ENCODE assay signal across 9 mouse cellular contexts in genomic region chr4:119234348-119234747, GRCm38 (mm10). TPM values are rescaled to one million over a fixed set of nuclear protein-coding genes. Genes with fewer than 3 reads are reported as not detected.
DNase-seq lines count a peak whose midpoint lies in the region; ATAC-seq lines count a peak whose summit lies in the region.
"Had no signal": no experiment of that assay in that cellular context is flagged by ENCODE, and none has a peak within 500 bp of the region (broad histone marks: within the 10 kb centered on the region; RNA-seq: fewer than 3 reads in every experiment).

No protein-coding gene starts in this region.

- no peak for ATAC-seq in liver, embryonic 11.5 days (replicated peaks; ENCODE audit: low FRiP score)
- ATAC-seq in forebrain, embryonic 15.5 days (replicated peaks) = no peak
- no peak for ATAC-seq in limb, embryonic 13.5 days (ENCODE audit: low FRiP score, low read depth)
- no peak for ATAC-seq in neural tube, embryonic 15.5 days (ENCODE audit: low FRiP score)

- H3K4me2 ChIP-seq in liver, embryonic 11.5 days = peak overlapping the region; percentile 94
- peak overlapping the region; percentile 96 for H3K4me2 ChIP-seq in forebrain, embryonic 15.5 days (replicated peaks)
- H3K4me2 ChIP-seq in limb, embryonic 13.5 days (replicated peaks) = peak overlapping the region; percentile 77
- H3K4me2 ChIP-seq in neural tube, embryonic 15.5 days = peak overlapping the region; percentile 76

- 73% methylated on average over 3 of the region's 3 CpGs for WGBS in liver, embryonic 11.5 days
- 90% methylated on average over 3 of the region's 3 CpGs for WGBS in forebrain, embryonic 15.5 days
- 66% methylated on average over 3 of the region's 3 CpGs for WGBS in limb, embryonic 13.5 days
- WGBS in neural tube, embryonic 15.5 days = 87% methylated on average over 3 of the region's 3 CpGs

- no peak overlapping the region for H3K27ac ChIP-seq in liver, embryonic 11.5 days (ENCODE audit: low read depth, low read length)
- H3K27ac ChIP-seq in forebrain, embryonic 15.5 days (replicated peaks) = no peak overlapping the region
- no peak overlapping the region for H3K27ac ChIP-seq in limb, embryonic 13.5 days
- H3K27ac ChIP-seq in neural tube, embryonic 15.5 days (replicated peaks) = peak overlapping the region; percentile 81; the same call in 1 of the 2 replicates

- H3K4me3 ChIP-seq in liver, embryonic 11.5 days (ENCODE audit: low read depth, low read length) = peak overlapping the region; percentile 84
- peak overlapping the region; percentile 95 for H3K4me3 ChIP-seq in forebrain, embryonic 15.5 days
- H3K4me3 ChIP-seq in limb, embryonic 13.5 days = peak overlapping the region; percentile 94
- H3K4me3 ChIP-seq in neural tube, embryonic 15.5 days (replicated peaks) = peak overlapping the region; percentile 87

- H3K4me1 ChIP-seq in liver, embryonic 11.5 days (replicated peaks; ENCODE audit: control insufficient read depth, insufficient read depth, low read length) = peaks cover 4% of the 10 kb centered on the region; the same call in 1 of the 2 replicates
- H3K4me1 ChIP-seq in forebrain, embryonic 15.5 days = peaks cover 23% of the 10 kb centered on the region
- H3K4me1 ChIP-seq in limb, embryonic 13.5 days = peaks cover 21% of the 10 kb centered on the region
- H3K4me1 ChIP-seq in neural tube, embryonic 15.5 days = peaks cover 20% of the 10 kb centered on the region

- intact Hi-C loops in gastrocnemius, postnatal 36 days (cut with DNase I) = no loop called here

- H3K27me3 ChIP-seq in liver, embryonic 11.5 days (replicated peaks; ENCODE audit: control insufficient read depth, insufficient read depth, low read length) = no peaks in the 10 kb centered on the region
- no peaks in the 10 kb centered on the region for H3K27me3 ChIP-seq in forebrain, embryonic 15.5 days
- H3K27me3 ChIP-seq in limb, embryonic 13.5 days = no peaks in the 10 kb centered on the region
- no peaks in the 10 kb centered on the region for H3K27me3 ChIP-seq in neural tube, embryonic 15.5 days (replicated peaks)

- H3K9me3 ChIP-seq in liver, embryonic 11.5 days (ENCODE audit: control insufficient read depth, low read length) = no peaks in the 10 kb centered on the region
- no peaks in the 10 kb centered on the region for H3K9me3 ChIP-seq in forebrain, embryonic 15.5 days
- no peaks in the 10 kb centered on the region for H3K9me3 ChIP-seq in limb, embryonic 13.5 days
- H3K9me3 ChIP-seq in neural tube, embryonic 15.5 days (replicated peaks) = no peaks in the 10 kb centered on the region

- DNase-seq in liver, embryonic 11.5 days (ENCODE audit: low spot score) = no peak
- DNase-seq in liver = no peak
- DNase-seq in cerebellum, postnatal 25 days = no peak
- DNase-seq in gastrocnemius, postnatal 36 days = no peak
- DNase-seq: cerebellum, adult 9-11 months had no signal

- 0 out of 2 replicates have a peak, but pooled peaks cover 2% of the 10 kb centered on the region for H3K36me3 ChIP-seq in liver, embryonic 11.5 days (ENCODE audit: control insufficient read depth, insufficient read depth, low read length)
- H3K36me3 ChIP-seq in forebrain, embryonic 15.5 days = peaks cover 13% of the 10 kb centered on the region
- H3K36me3 ChIP-seq in limb, embryonic 13.5 days = peaks cover 34% of the 10 kb centered on the region
- peaks cover 24% of the 10 kb centered on the region for H3K36me3 ChIP-seq in neural tube, embryonic 15.5 days

- H3K9ac ChIP-seq in liver, embryonic 11.5 days (ENCODE audit: low read depth, low read length) = no peak overlapping the region
- H3K9ac ChIP-seq in forebrain, embryonic 15.5 days (replicated peaks) = no peak overlapping the region
- H3K9ac ChIP-seq in limb, embryonic 13.5 days = 0 out of 2 replicates have a peak overlapping the region, but pooled peaks have one; percentile 90
- peak overlapping the region; percentile 72 for H3K9ac ChIP-seq in neural tube, embryonic 15.5 days (replicated peaks)

RNA-seq across cellular contexts. Expression of gene P3h1, which starts 1.6 kb away (rescaled TPM):
- polyA plus RNA-seq in liver, embryonic 11.5 days (2014; fragmentation: Nextera tagmentation; extraction: Ambion mirVana) = 20.8 and 21.6 TPM in 2 replicates
- polyA plus RNA-seq in forebrain, embryonic 15.5 days (2015; fragmentation: Nextera tagmentation; extraction: Ambion mirVana) = 8.3 and 9.2 TPM in 2 replicates
- polyA plus RNA-seq in limb, embryonic 13.5 days (2015; fragmentation: Nextera tagmentation; extraction: Ambion mirVana) = 61.2 and 63.5 TPM in 2 replicates
- 14.1 and 14.9 TPM in 2 replicates for polyA plus RNA-seq in neural tube, embryonic 15.5 days (2015; fragmentation: Nextera tagmentation; extraction: Ambion mirVana)
- total RNA-seq in gastrocnemius, postnatal 36 days (2021) = 10 to 100 TPM; 12.7 to 13.8 TPM

RNA-seq across cellular contexts. Expression of gene AU022252, which starts 1.8 kb away (rescaled TPM):
- 30.7 and 33.3 TPM in 2 replicates for polyA plus RNA-seq in liver, embryonic 11.5 days (2014; fragmentation: Nextera tagmentation; extraction: Ambion mirVana)
- 31.5 and 32.8 TPM in 2 replicates for polyA plus RNA-seq in forebrain, embryonic 15.5 days (2015; fragmentation: Nextera tagmentation; extraction: Ambion mirVana)
- polyA plus RNA-seq in limb, embryonic 13.5 days (2015; fragmentation: Nextera tagmentation; extraction: Ambion mirVana) = 39.9 and 40.7 TPM in 2 replicates
- polyA plus RNA-seq in neural tube, embryonic 15.5 days (2015; fragmentation: Nextera tagmentation; extraction: Ambion mirVana) = 26.0 and 29.2 TPM in 2 replicates
- 10 to 100 TPM; 24.2 to 24.7 TPM for total RNA-seq in gastrocnemius, postnatal 36 days (2021)

RNA-seq across cellular contexts. Expression of gene Tmem269, which starts 16.3 kb away (rescaled TPM):
- polyA plus RNA-seq in liver, embryonic 11.5 days (2014; fragmentation: Nextera tagmentation; extraction: Ambion mirVana) = not detected in 2 replicates
- 0.17 and 0.78 TPM in 2 replicates for polyA plus RNA-seq in forebrain, embryonic 15.5 days (2015; fragmentation: Nextera tagmentation; extraction: Ambion mirVana)
- 0.11 TPM in 1 of 2 replicates, not detected in the other for polyA plus RNA-seq in limb, embryonic 13.5 days (2015; fragmentation: Nextera tagmentation; extraction: Ambion mirVana)
- 0.29 and 0.54 TPM in 2 replicates for polyA plus RNA-seq in neural tube, embryonic 15.5 days (2015; fragmentation: Nextera tagmentation; extraction: Ambion mirVana)
- total RNA-seq in gastrocnemius, postnatal 36 days (2021) = not detected

RNA-seq across cellular contexts. Expression of gene Cldn19, which starts 20.9 kb away (rescaled TPM):
- polyA plus RNA-seq in liver, embryonic 11.5 days (2014; fragmentation: Nextera tagmentation; extraction: Ambion mirVana) = not detected in 2 replicates
- 0.70 and 1.0 TPM in 2 replicates for polyA plus RNA-seq in forebrain, embryonic 15.5 days (2015; fragmentation: Nextera tagmentation; extraction: Ambion mirVana)
- 0.09 and 0.15 TPM in 2 replicates for polyA plus RNA-seq in limb, embryonic 13.5 days (2015; fragmentation: Nextera tagmentation; extraction: Ambion mirVana)
- polyA plus RNA-seq in neural tube, embryonic 15.5 days (2015; fragmentation: Nextera tagmentation; extraction: Ambion mirVana) = 0.36 and 0.81 TPM in 2 replicates
- total RNA-seq in gastrocnemius, postnatal 36 days (2021) = 1 to 10 TPM; 2.2 to 3.2 TPM
- polyA plus RNA-seq: spleen, adult 2 months had no signal

RNA-seq across cellular contexts. Expression of gene Svbp, which starts 39.2 kb away (rescaled TPM):
- 169 and 174 TPM in 2 replicates for polyA plus RNA-seq in liver, embryonic 11.5 days (2014; fragmentation: Nextera tagmentation; extraction: Ambion mirVana)
- 256 and 267 TPM in 2 replicates for polyA plus RNA-seq in forebrain, embryonic 15.5 days (2015; fragmentation: Nextera tagmentation; extraction: Ambion mirVana)
- polyA plus RNA-seq in limb, embryonic 13.5 days (2015; fragmentation: Nextera tagmentation; extraction: Ambion mirVana) = 223 and 237 TPM in 2 replicates
- polyA plus RNA-seq in neural tube, embryonic 15.5 days (2015; fragmentation: Nextera tagmentation; extraction: Ambion mirVana) = 198 and 242 TPM in 2 replicates
- 10 to 100 TPM; 10.7 to 15.2 TPM for total RNA-seq in gastrocnemius, postnatal 36 days (2021)

Comparison
In these comparisons a context has a peak if more than half of its experiments do, and no peak if none do; other contexts are left out.
1. H3K9ac ChIP-seq: peak in limb, embryonic 13.5 days (single experiment) and neural tube, embryonic 15.5 days (single experiment); none in liver, embryonic 11.5 days (single experiment) and forebrain, embryonic 15.5 days (single experiment).
2. Peak in every context shown above with its lines, with median percentiles within 50 percentile points of each other: H3K4me2 ChIP-seq and H3K4me3 ChIP-seq.